In genomic region chr6:118254871-118255270, GRCm38 (mm10) we compare ENCODE assay signal across 16 mouse cellular contexts. TPM values are rescaled to one million over a fixed set of nuclear protein-coding genes. Genes with fewer than 3 reads are reported as not detected.
A peak's percentile ranks its signal among the peaks of the same experiment; 100 is the strongest.
DNase-seq lines count a peak whose midpoint lies in the region.
"Had no signal": no experiment of that assay in that cellular context is flagged by ENCODE, and none has a peak within 500 bp of the region (broad histone marks: within the 10 kb centered on the region; RNA-seq: fewer than 3 reads in every experiment).

No protein-coding gene starts in this region.

- peak; percentile 2 for DNase-seq in cerebellum, adult 9-10 months
- DNase-seq in cerebellum, postnatal 25 days, result no peak
- DNase-seq in heart, adult 11 months, result peak; percentile 82
- no peak for DNase-seq in heart, postnatal 10 days
- DNase-seq in left cerebral cortex, postnatal 4 days, result peak; percentile 20
- DNase-seq in left cerebral cortex, adult 9 months (ENCODE audit: low spot score in 2 of 2), result no peak
- peak; percentile 27 for DNase-seq in testis, postnatal 14 days (ENCODE audit: low spot score)
- no peak for DNase-seq in testis, postnatal 10 days (ENCODE audit: low spot score)
- DNase-seq: adrenal gland, adult 8-10 months; adrenal gland, postnatal 14 days; B cell, adult 2 months; cerebellum, adult 11 months; cerebellum, adult 8-10 months; cerebellum, postnatal 14 days; forebrain, postnatal 0 days had no signal

- intact Hi-C loops in heart, postnatal 10 days (cut with DNase I), result no loop called here
- intact Hi-C loops in left cerebral cortex, postnatal 4 days (cut with DNase I), result no loop called here

RNA-seq across cellular contexts. Expression of gene Ret, which starts 57.4 kb away (rescaled TPM):
- total RNA-seq in heart, postnatal 10 days (2021), result 1 to 10 TPM; 8.3 to 8.6 TPM
- 1 to 10 TPM; 5.1 to 6.6 TPM for total RNA-seq in left cerebral cortex, postnatal 4 days (2021)
- total RNA-seq: CH12.LX had no signal

Comparison
In these comparisons a context has a peak if more than half of its experiments do, and no peak if none do; other contexts are left out.
1. DNase-seq: peak in cerebellum, adult 9-10 months (single experiment), heart, adult 11 months (single experiment), left cerebral cortex, postnatal 4 days (single experiment) and testis, postnatal 14 days (single experiment); none in cerebellum, postnatal 25 days (0 of 2), heart, postnatal 10 days (0 of 2), left cerebral cortex, adult 9 months (0 of 2) and testis, postnatal 10 days (single experiment).